Mouse (Mus musculus): ENCODE measurements around the gene Tlx2. TPM values are rescaled to one million over a fixed set of nuclear protein-coding genes. Genes with fewer than 3 reads are reported as not detected.

Gene Tlx2
- polyA plus RNA-seq, 1 experiment, result 0.06 TPM

DNA sequence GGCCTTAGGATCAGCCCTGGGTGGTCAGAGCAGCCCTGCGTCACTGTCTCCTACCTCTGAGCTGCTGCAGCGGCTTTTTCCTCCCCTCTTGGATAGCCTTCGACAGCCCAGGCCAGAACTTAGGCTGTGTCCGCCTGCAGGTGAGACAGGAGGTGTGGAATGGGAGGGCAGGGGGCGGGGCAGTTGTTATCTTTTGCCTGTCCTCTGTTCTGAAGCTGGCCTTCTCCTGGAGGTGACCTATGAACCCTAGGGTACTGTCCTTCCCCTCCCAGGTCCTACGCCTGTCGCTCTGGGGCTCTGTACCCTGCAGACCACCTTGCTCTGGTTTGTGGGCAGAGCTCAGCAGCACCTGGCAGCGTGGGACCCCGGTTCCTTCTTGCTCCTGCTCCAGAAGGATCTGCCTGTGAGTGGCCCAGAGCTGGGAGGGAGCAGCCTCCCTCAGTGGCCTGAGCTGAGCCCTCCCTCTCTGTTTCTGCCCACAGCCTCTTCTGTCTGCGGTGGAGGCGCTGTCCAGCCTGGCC, 33.1 kb upstream of the Tlx2 start:
- no peaks in the 10 kb centered on the region for H3K36me3 ChIP-seq (ENCODE audit: control insufficient read depth, insufficient read depth)
- H3K27me3 ChIP-seq (ENCODE audit: control insufficient read depth, insufficient read depth, insufficient read length), result no peaks in the 10 kb centered on the region
- peak overlapping the region; percentile 49 for H3K4me3 ChIP-seq
- H3ac ChIP-seq (ENCODE audit: control insufficient read depth, insufficient read length), result no peak overlapping the region
- no peaks in the 10 kb centered on the region for H3K79me2 ChIP-seq (ENCODE audit: control insufficient read depth, insufficient read depth)
- H3K4me2 ChIP-seq (ENCODE audit: low read depth), result no peak overlapping the region
- TF ChIP-seq USF1 (IDR thresholded peaks at IDR 0.05; ENCODE audit: low read depth) (no peak), MYOD1 (IDR thresholded peaks at IDR 0.05; ENCODE audit: control insufficient read depth in 1 of 3, insufficient read length in 2 of 3, low read depth in 2 of 3) (no peak), MYOG (IDR thresholded peaks at IDR 0.05; ENCODE audit: control insufficient read depth in 1 of 3, insufficient read depth in 1 of 3, insufficient read length in 2 of 3, low read depth in 2 of 3) (no peak), REST (IDR thresholded peaks at IDR 0.05; ENCODE audit: insufficient read depth, insufficient read length) (no peak), MAX (IDR thresholded peaks at IDR 0.05; ENCODE audit: low read depth) (no peak), TCF3 (IDR thresholded peaks at IDR 0.05; ENCODE audit: insufficient read length, low read depth) (no peak), SRF (IDR thresholded peaks at IDR 0.05; ENCODE audit: control insufficient read depth, insufficient read length, low read depth) (no peak), E2F4 (IDR thresholded peaks at IDR 0.05; ENCODE audit: insufficient read depth) (no peak), POLR2AphosphoS2 (IDR thresholded peaks at IDR 0.05; ENCODE audit: insufficient read length, low read depth) (no peak)

DNA sequence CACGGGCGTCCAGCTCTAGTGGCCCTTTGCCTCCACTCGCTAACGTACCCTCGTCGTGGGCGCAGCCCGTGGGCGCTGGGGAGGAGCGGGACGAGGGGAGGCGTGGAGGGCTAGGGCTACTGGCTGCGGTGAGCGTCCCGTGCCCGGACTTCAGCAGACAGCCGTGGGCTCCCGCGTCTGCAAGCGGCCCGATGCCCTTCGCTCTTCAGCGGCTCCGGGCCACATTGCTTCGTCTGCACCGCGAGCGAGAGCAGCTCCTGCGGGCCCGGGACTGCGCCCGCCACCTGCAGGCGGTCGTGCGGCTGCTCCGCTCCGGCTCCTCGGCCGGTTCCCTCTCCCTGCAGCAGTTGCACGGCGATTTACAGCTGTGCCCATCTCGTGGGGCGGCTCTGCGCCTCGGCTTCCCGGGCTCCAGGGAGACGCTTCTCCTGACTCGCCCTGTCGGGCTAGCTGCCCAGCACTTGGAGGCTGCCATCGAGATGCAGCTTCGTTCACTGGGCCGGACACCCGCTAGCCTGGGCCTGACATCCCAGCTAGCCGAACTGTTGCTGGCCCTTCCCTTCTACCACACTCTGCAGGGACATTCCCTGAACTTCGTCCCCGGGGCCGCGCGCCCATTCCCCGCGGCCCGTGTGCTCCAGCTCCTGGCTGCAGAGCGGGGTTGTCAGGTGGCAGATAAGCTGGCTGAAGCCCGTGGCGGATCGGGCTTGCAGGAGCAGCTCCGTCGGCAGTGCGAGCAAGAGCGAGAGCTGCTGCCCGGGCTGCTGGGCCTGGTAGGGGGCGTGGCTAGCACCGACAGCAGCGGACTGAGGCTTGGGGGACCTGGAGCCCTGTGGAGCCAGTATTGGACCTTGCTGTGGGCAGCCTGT, 31.8 kb upstream of the Tlx2 start:
- Histone ChIP-seq H3K79me2 (ENCODE audit: control insufficient read depth, insufficient read depth) (no peaks in the 10 kb centered on the region), H3ac (ENCODE audit: control insufficient read depth, insufficient read length) (peak overlapping the region; percentile 38), H3K4me3 (peak overlapping the region; percentile 49), H3K36me3 (ENCODE audit: control insufficient read depth, insufficient read depth) (no peaks in the 10 kb centered on the region), H3K4me2 (ENCODE audit: low read depth) (peak overlapping the region; percentile 99), H3K27me3 (ENCODE audit: control insufficient read depth, insufficient read depth, insufficient read length) (no peaks in the 10 kb centered on the region)
- TF ChIP-seq POLR2A (IDR thresholded peaks at IDR 0.05; ENCODE audit: insufficient read length, low read depth), result peak; percentile 49
- no peak for TF ChIP-seq REST (IDR thresholded peaks at IDR 0.05; ENCODE audit: insufficient read depth, insufficient read length)
- peak in 2 of 3 experiments; percentile 12 to 46 for TF ChIP-seq MYOG (IDR thresholded peaks at IDR 0.05; ENCODE audit: control insufficient read depth in 1 of 3, insufficient read depth in 1 of 3, insufficient read length in 2 of 3, low read depth in 2 of 3)
- TF ChIP-seq MYOD1 (IDR thresholded peaks at IDR 0.05; ENCODE audit: control insufficient read depth in 1 of 3, insufficient read length in 2 of 3, low read depth in 2 of 3), result no peak
- TF ChIP-seq TCF3 (IDR thresholded peaks at IDR 0.05; ENCODE audit: insufficient read length, low read depth), result no peak
- peak; percentile 41 for TF ChIP-seq POLR2AphosphoS2 (IDR thresholded peaks at IDR 0.05; ENCODE audit: insufficient read length, low read depth)

DNA sequence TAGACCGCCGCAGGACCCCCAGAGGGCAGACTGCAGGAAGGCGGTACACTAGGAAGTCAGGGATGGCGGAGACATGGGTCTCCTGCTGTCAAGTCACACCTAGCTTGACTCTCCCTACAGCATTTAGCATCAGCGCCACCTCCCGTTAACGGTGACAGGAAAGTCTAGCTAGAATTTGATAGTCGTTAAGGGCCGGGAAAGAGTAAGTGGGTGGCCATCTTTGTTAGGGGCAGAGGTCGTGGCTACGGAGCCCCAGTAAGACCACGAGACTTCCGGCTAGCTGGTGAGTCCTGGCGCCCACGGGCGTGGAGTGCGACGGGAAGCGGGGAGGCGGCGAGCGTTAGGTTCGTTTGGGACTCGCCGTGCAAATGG, 31.2 kb upstream of the Tlx2 start, which contains the start of the genes Ccdc142 and Gm42688:
Gene Ccdc142, plus strand, starts transcription at position 286 of the 372 bp plus-strand sequence.
Gene Gm42688, plus strand, starts transcription at position 302 of the 372 bp plus-strand sequence.
- Histone ChIP-seq H3K36me3 (ENCODE audit: control insufficient read depth, insufficient read depth) (no peaks in the 10 kb centered on the region), H3K27me3 (ENCODE audit: control insufficient read depth, insufficient read depth, insufficient read length) (no peaks in the 10 kb centered on the region), H3K4me2 (ENCODE audit: low read depth) (peak within 1 kb of the TSS; percentile 99), H3ac (ENCODE audit: control insufficient read depth, insufficient read length) (peak within 1 kb of the TSS; percentile 38), H3K79me2 (ENCODE audit: control insufficient read depth, insufficient read depth) (no peaks in the 10 kb centered on the region), H3K4me3 (peak within 1 kb of the TSS; percentile 49)
- TF ChIP-seq TCF3 (IDR thresholded peaks at IDR 0.05; ENCODE audit: insufficient read length, low read depth) (no peak), REST (IDR thresholded peaks at IDR 0.05; ENCODE audit: insufficient read depth, insufficient read length) (no peak), POLR2A (IDR thresholded peaks at IDR 0.05; ENCODE audit: insufficient read length, low read depth) (peak; percentile 69), MYOG (IDR thresholded peaks at IDR 0.05; ENCODE audit: control insufficient read depth in 1 of 3, insufficient read depth in 1 of 3, insufficient read length in 2 of 3, low read depth in 2 of 3) (peak in 1 of 3 experiments; percentile 3), USF1 (IDR thresholded peaks at IDR 0.05; ENCODE audit: low read depth) (peak; percentile 38), SRF (IDR thresholded peaks at IDR 0.05; ENCODE audit: control insufficient read depth, insufficient read length, low read depth) (no peak), MAX (IDR thresholded peaks at IDR 0.05; ENCODE audit: low read depth) (no peak), CEBPB (IDR thresholded peaks at IDR 0.05; ENCODE audit: insufficient read depth, poor library complexity, severe bottlenecking) (no peak), TCF12 (IDR thresholded peaks at IDR 0.05; ENCODE audit: insufficient read depth, poor library complexity, severe bottlenecking) (no peak), E2F4 (IDR thresholded peaks at IDR 0.05; ENCODE audit: insufficient read depth) (no peak), MYOD1 (IDR thresholded peaks at IDR 0.05; ENCODE audit: control insufficient read depth in 1 of 3, insufficient read length in 2 of 3, low read depth in 2 of 3) (no peak), POLR2AphosphoS2 (IDR thresholded peaks at IDR 0.05; ENCODE audit: insufficient read length, low read depth) (peak; percentile 66)

DNA sequence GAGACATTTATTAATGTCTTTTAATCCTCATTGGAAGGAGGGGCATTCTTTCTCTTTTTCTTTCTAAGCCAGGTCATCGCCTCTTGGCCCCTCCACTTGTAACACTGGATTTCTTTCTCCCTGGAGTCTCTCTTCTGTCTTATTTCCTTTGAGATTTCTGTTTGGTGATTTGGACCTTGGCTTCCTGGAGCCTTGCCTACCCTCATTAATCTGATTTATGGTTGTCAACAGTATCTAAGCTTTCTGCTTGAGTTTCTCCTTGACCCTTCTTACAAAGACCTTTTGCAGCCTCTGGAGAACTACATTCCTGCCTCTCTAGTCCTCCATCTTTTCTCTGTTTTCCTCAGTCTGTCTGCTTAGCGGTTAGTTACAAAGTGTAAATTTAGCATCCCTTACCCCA, 28.3 kb upstream of the Tlx2 start:
- no peak for TF ChIP-seq MYOD1 (IDR thresholded peaks at IDR 0.05; ENCODE audit: control insufficient read depth in 1 of 3, insufficient read length in 2 of 3, low read depth in 2 of 3)
- TF ChIP-seq USF1 (IDR thresholded peaks at IDR 0.05; ENCODE audit: low read depth), result no peak
- TF ChIP-seq E2F4 (IDR thresholded peaks at IDR 0.05; ENCODE audit: insufficient read depth), result no peak
- no peak for TF ChIP-seq TCF12 (IDR thresholded peaks at IDR 0.05; ENCODE audit: insufficient read depth, poor library complexity, severe bottlenecking)
- no peak for TF ChIP-seq REST (IDR thresholded peaks at IDR 0.05; ENCODE audit: insufficient read depth, insufficient read length)
- no peak for TF ChIP-seq POLR2AphosphoS2 (IDR thresholded peaks at IDR 0.05; ENCODE audit: insufficient read length, low read depth)
- TF ChIP-seq MAX (IDR thresholded peaks at IDR 0.05; ENCODE audit: low read depth), result no peak
- TF ChIP-seq CEBPB (IDR thresholded peaks at IDR 0.05; ENCODE audit: insufficient read depth, poor library complexity, severe bottlenecking), result no peak
- TF ChIP-seq MYOG (IDR thresholded peaks at IDR 0.05; ENCODE audit: control insufficient read depth in 1 of 3, insufficient read depth in 1 of 3, insufficient read length in 2 of 3, low read depth in 2 of 3), result no peak
- no peak for TF ChIP-seq TCF3 (IDR thresholded peaks at IDR 0.05; ENCODE audit: insufficient read length, low read depth)
- TF ChIP-seq POLR2A (IDR thresholded peaks at IDR 0.05; ENCODE audit: insufficient read length, low read depth), result no peak
- no peak for TF ChIP-seq SRF (IDR thresholded peaks at IDR 0.05; ENCODE audit: control insufficient read depth, insufficient read length, low read depth)
- Histone ChIP-seq H3ac (ENCODE audit: control insufficient read depth, insufficient read length) (no peak overlapping the region), H3K27me3 (ENCODE audit: control insufficient read depth, insufficient read depth, insufficient read length) (no peaks in the 10 kb centered on the region), H3K4me2 (ENCODE audit: low read depth) (no peak overlapping the region), H3K36me3 (ENCODE audit: control insufficient read depth, insufficient read depth) (no peaks in the 10 kb centered on the region), H3K4me3 (no peak overlapping the region), H3K79me2 (ENCODE audit: control insufficient read depth, insufficient read depth) (no peaks in the 10 kb centered on the region)
